Mouse (Mus musculus) kidney, postnatal 0 days (tissue): ENCODE measurements at regions not wholly inside any gene's neighbourhood (a gene's known extent, or its start where the extent isn't known, plus 50 kb on each side); places are given as distances from the start of the nearest gene placed in this dataset.

Experiments used
- ATAC-seq: fragments of 200-750 bp; cut with Nextera tagmentation; replicated peaks from 2 replicates; pipeline ENCODE4 v1.8.0; 2017; ENCODE audit warnings: low read depth, moderate number of reproducible peaks, moderate TSS enrichment, moderate library complexity; ENCODE audit not compliant: low FRiP score
- DNase-seq: peaks from one replicate; pipeline ENCODE4 v3.0.0-alpha.2; 2016; ENCODE audit warnings: low spot score
- H3K27ac ChIP-seq: fragments of 300-500 bp; sonication (generic); 2 replicates; pipeline ENCODE4 v1.5.1; 2014; ENCODE audit warnings: mild to moderate bottlenecking
- H3K27me3 ChIP-seq: fragments of 300-500 bp; sonication (generic); 2 replicates; pipeline ENCODE4 v1.6.1; 2014; ENCODE audit warnings: low read length, mixed read lengths; ENCODE audit not compliant: insufficient read depth
- H3K36me3 ChIP-seq: fragments of 300-500 bp; sonication (generic); 2 replicates; pipeline ENCODE4 v1.6.1; 2014; ENCODE audit warnings: low read length, mixed read lengths; ENCODE audit not compliant: insufficient read depth
- H3K4me1 ChIP-seq: fragments of 300-500 bp; sonication (generic); replicated peaks from 2 replicates; pipeline ENCODE4 v1.6.1; 2014; ENCODE audit warnings: antibody characterized with exemption, low read length, mixed read lengths; ENCODE audit not compliant: insufficient read depth
- H3K4me2 ChIP-seq: fragments of 300-500 bp; sonication (generic); 2 replicates; pipeline ENCODE4 v1.6.1; 2014; ENCODE audit warnings: mild to moderate bottlenecking, low read length, moderate library complexity, mixed read lengths
- H3K4me3 ChIP-seq: fragments of 300-500 bp; sonication (generic); replicated peaks from 2 replicates; pipeline ENCODE4 v1.5.1; 2014; ENCODE audit warnings: low read depth, low read length
- H3K9ac ChIP-seq: fragments of 300-500 bp; sonication (generic); 2 replicates; pipeline ENCODE4 v1.6.1; 2014; ENCODE audit warnings: low read depth, low read length
- H3K9me3 ChIP-seq: fragments of 300-500 bp; sonication (generic); replicated peaks from 2 replicates; pipeline ENCODE4 v1.6.1; 2016; ENCODE audit warnings: low read length, inconsistent platforms, mixed read lengths
- CTCF ChIP-seq: IDR thresholded peaks from 2 replicates; pipeline ENCODE4 v1.5.1; 2016; ENCODE audit warnings: antibody characterized with exemption, low read depth, mild to moderate bottlenecking, moderate library complexity
- WGBS: fragments of 180-500 bp; shearing (Covaris S2); extraction: QIAGEN DNeasy Blood & Tissue Kit; methylation state at CpG from one replicate; pipeline ENCODE4 v1.1.7; 2014; 5-methylcytosine and 5-hydroxymethylcytosine counted together

DNA sequence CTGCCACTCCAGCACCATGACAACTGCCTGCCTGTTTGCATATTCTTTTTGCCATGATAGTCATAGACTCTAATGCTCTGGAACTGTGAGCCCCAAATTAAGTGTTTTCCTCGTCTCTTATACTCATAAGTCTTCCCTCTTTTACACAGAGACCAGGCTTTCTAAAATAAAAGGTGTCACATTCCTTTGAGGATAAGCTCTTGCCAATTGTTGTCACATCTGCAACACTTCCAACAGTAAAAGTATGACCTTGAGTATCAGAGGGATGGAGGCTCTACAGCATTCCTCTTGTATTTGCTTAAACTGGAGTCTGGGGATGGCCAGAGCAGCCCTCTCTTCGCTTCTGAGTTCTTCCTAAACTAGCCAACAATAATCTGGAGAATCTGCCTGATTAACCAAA is 301.4 kb upstream of the Cd180 start:
- no peak for TF ChIP-seq CTCF
- H3K27me3 ChIP-seq, result no peaks in the 10 kb centered on the region
- WGBS, result 74% methylated on average over 2 of the region's 2 CpGs
- H3K4me2 ChIP-seq, result no peak overlapping the region
- DNase-seq (no peak), ATAC-seq (no peak)
- no peak overlapping the region for H3K9ac ChIP-seq
- no peak overlapping the region for H3K4me3 ChIP-seq
- peaks cover 4% of the 10 kb centered on the region; the same call in 1 of the 2 replicates for H3K4me1 ChIP-seq
- no peaks in the 10 kb centered on the region for H3K9me3 ChIP-seq
- peak overlapping the region; percentile 63 for H3K27ac ChIP-seq
- no peaks in the 10 kb centered on the region for H3K36me3 ChIP-seq

GRCm38 (mm10) chr13:102392868-102393661 is 300.3 kb upstream of the Cd180 start:
- TF ChIP-seq CTCF, result no peak
- Histone ChIP-seq H3K4me1 (peaks cover 4% of the 10 kb centered on the region; the same call in 1 of the 2 replicates), H3K9me3 (no peaks in the 10 kb centered on the region), H3K27me3 (no peaks in the 10 kb centered on the region), H3K27ac (peak overlapping the region; percentile 73), H3K9ac (no peak overlapping the region), H3K36me3 (no peaks in the 10 kb centered on the region), H3K4me2 (no peak overlapping the region), H3K4me3 (no peak overlapping the region)
- DNase-seq, result peak; percentile 91
- peak; percentile 36; the same call in 1 of the 2 replicates for ATAC-seq
- WGBS, result 28% methylated on average over 10 of the region's 10 CpGs

GRCm38 (mm10) chr13:102393662-102393970 is 299.7 kb upstream of the Cd180 start:
- peaks cover 4% of the 10 kb centered on the region; the same call in 1 of the 2 replicates for H3K4me1 ChIP-seq
- no peak for DNase-seq

DNA sequence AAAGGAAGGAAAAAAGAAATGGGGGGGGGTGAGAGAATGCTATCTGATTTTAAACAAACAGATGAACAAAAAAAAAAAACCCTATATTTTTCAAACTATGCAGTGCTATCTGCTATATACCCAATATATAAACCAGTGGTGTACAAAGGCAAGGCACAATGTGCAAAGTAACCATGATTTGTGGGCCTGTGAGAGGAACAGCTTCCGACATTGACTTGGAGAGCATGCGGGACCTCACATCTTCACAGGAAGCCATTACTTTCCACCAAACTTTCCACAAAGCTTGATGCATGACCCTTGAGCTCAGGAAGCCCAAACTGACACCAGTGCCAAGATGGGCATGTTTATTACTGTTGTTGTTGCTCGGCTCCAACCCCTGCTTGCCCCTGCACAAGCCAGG is 299.3 kb upstream of the Cd180 start:
- Histone ChIP-seq H3K4me3 (no peak overlapping the region), H3K27me3 (no peaks in the 10 kb centered on the region), H3K9ac (no peak overlapping the region), H3K9me3 (no peaks in the 10 kb centered on the region), H3K36me3 (no peaks in the 10 kb centered on the region), H3K4me1 (peaks cover 4% of the 10 kb centered on the region; the same call in 1 of the 2 replicates), H3K4me2 (no peak overlapping the region), H3K27ac (no peak overlapping the region)
- WGBS, result 43% methylated on average over 3 of the region's 3 CpGs
- peak; percentile 71 for DNase-seq
- TF ChIP-seq CTCF, result no peak
- ATAC-seq, result no peak

More at GRCm38 (mm10) chr13:102393662-102393970, 299.7 kb upstream of the Cd180 start:
- H3K27ac ChIP-seq, result peak overlapping the region; percentile 73; the same call in 1 of the 2 replicates
- H3K36me3 ChIP-seq, result no peaks in the 10 kb centered on the region
- no peaks in the 10 kb centered on the region for H3K27me3 ChIP-seq
- no peak for TF ChIP-seq CTCF
- H3K4me2 ChIP-seq, result no peak overlapping the region
- H3K4me3 ChIP-seq, result no peak overlapping the region
- no peaks in the 10 kb centered on the region for H3K9me3 ChIP-seq
- ATAC-seq, result no peak
- 40% methylated on average over 2 of the region's 2 CpGs for WGBS
- H3K9ac ChIP-seq, result no peak overlapping the region

GRCm38 (mm10) chr13:102397411-102397810 is 295.9 kb upstream of the Cd180 start:
- no peak overlapping the region for H3K4me3 ChIP-seq
- peak; percentile 57 for DNase-seq
- 71% methylated on average over 4 of the region's 4 CpGs for WGBS
- H3K9ac ChIP-seq, result no peak overlapping the region
- peaks cover 4% of the 10 kb centered on the region; the same call in 1 of the 2 replicates for H3K4me1 ChIP-seq
- no peaks in the 10 kb centered on the region for H3K36me3 ChIP-seq
- H3K27ac ChIP-seq, result no peak overlapping the region
- TF ChIP-seq CTCF, result no peak
- H3K9me3 ChIP-seq, result no peaks in the 10 kb centered on the region
- ATAC-seq, result no peak
- no peaks in the 10 kb centered on the region for H3K27me3 ChIP-seq
- H3K4me2 ChIP-seq, result no peak overlapping the region

DNA sequence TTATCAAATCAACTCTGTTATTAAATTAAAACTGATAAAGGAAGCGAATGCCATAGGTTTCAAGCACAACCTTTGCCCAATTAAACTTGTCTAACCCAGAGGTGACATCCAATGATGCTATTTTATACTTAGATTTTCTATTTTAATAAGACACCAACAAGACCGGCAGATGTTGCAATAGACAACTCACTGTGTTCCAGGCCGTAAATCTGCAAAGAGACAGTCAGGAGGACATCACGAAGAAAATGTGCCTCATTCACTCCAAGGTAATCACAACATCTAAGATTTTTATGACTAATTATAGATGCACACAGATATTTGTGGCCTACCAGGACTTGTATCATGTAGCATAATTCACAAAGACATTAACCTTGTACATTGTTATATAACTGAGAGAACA is 281.5 kb upstream of the Cd180 start:
- Histone ChIP-seq H3K9me3 (no peaks in the 10 kb centered on the region), H3K4me2 (no peak overlapping the region), H3K4me1 (no peaks in the 10 kb centered on the region), H3K27me3 (no peaks in the 10 kb centered on the region), H3K9ac (no peak overlapping the region), H3K36me3 (no peaks in the 10 kb centered on the region), H3K27ac (no peak overlapping the region), H3K4me3 (no peak overlapping the region)
- no peak for ATAC-seq
- TF ChIP-seq CTCF, result no peak
- WGBS, result 75% methylated on average over 4 of the region's 4 CpGs
- no peak for DNase-seq
